Mouse (Mus musculus): ENCODE measurements around the gene Chtf18.

Chtf18 gene

DNA sequence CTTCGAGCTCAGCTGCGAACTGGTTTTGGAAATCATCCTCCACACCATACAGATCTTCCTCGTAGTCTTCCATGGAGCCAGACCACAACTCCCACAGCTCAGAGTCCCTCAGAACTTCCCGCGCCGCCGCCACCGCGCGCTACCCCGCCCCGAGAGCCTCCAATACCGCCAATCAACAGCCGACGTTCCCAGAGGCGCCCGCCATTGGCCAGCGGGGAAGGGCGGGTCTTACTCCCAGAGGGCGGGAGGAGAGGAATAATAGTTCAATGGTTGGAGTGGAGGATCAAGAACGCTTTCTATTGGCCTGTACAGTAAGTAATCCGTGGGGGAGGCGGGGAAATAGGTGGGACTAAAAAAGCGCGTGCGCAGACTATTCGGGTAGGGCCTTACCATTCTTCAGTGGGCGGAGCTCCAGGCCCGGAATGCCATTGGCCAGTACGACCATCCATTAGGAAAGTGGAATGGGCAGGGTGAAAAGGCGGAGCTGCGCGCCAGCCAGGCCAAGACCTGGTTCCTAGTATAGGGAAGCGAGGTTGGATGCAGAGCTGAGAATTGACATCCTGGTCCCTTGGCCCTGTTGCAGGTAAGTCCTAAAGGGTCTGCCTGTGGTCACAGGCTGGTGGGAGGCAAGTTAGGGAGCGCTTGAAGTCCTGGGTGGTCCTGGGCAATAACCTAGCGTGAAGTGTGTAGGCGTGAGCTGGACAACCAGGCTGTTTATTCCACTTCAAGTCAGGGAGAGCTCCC, at the start of gene Chtf18, which contains the start of gene Rpusd1:
Gene Chtf18 (minus strand): TSS at position 155 of the 744 bp plus-strand sequence.
Gene Rpusd1 (plus strand): TSS at position 406 of the 744 bp plus-strand sequence.
- CTCF ChIA-PET = interaction anchor here (0.6 kb wide), 1 partner anchor 48 kb away, joined by 5 read pairs; no protein-coding TSS in a partner anchor

DNA sequence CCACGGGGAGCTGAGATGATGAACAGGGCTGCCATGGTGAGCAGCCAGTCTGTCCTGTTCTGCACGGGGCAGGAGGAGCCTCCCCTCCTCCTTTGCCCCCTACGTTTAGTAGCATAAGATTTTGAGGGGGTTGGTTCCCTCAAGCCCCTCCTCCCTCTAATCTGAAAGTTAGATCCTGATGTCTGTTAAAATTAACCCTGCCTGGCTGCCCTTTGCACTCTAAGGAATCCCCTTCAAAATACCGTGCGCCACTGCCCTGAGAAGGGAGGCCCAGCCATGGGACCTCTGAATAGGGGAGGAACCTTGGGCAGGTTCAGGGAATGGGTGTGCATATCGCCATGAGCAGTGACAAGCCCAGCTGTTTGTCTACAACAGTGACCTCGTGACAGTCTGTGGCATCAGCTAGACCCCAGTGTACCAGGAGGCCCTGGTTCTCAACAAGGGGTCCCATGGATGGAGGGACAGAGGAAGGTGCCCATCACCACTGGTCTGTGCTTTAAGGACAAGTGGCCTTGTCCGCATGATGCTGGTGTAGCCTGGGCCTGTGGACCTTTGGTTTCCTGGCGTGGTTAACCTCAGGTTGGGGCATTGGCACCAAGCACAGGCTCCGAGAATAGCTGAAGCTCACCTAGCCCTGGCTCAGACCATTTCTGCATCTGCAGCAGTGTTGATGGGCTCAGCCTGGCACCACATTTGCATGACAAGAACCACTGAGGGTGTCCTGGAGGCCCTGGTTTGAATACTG, 48.3 kb upstream of the Chtf18 start:
- CTCF ChIA-PET = interaction anchor here (0.5 to 0.8 kb wide), 2 partner anchors 34 to 58 kb away, joined by 4 to 9 read pairs; partner anchors contain the start of gene Stub1

DNA sequence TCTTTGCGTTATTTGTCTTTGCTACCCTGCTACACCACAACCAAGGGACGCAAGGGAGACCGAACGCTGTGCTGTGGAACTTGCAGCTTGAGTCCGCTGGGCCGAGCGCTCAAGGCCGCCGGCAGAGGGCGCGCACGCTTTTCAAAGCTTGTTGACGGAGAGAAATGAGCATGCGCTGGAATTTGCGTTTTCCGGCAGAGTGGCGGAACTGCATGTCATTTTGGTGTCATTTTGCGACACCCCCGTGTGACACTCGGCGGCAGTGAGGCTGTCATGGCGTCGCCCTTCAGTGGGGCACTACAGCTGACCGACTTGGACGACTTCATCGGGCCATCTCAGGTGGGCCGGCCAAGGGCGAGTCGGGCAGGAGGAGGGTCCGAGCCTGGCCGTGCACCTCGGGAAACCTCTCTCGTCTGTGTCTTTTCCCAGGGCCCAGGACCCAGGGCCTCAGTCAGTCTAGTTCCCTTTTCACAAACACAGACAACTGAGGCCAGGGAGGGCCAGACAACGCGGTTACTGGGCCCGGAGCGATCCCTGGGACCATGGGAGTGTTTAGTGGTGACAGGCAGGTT, 46.4 kb upstream of the Chtf18 start, which contains the start of gene Narfl:
Gene Narfl (plus strand): TSS at position 228 of the 572 bp plus-strand sequence.
- CTCF ChIA-PET = interaction anchor here (0.6 to 1.8 kb wide), 2 partner anchors 19 to 61 kb away, joined by 3 to 15 read pairs; partner anchors contain the start of gene Fam173a

DNA sequence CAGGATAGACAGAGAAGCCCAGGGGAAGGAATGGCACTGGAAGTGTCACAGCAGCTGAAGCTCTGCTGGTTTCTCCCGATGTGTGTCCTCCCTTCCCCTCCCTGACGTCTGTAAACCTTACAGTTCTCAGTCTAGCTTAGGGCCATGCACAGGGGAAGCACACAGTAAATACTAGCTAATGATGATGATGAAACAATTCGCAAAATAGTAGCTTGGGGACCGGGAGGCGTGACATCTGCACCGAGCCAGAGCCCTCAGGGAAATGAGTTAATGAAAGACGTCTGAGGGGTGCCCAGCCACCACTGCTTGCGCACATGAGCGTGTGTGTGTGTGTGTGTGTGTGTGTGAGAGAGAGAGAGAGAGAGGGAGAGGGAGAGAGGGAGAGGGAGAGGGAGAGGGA, 42.1 kb upstream of the Chtf18 start:
- CTCF ChIA-PET = interaction anchor here (0.6 kb wide), 1 partner anchor 10 kb away, joined by 4 read pairs; no protein-coding TSS in a partner anchor

DNA sequence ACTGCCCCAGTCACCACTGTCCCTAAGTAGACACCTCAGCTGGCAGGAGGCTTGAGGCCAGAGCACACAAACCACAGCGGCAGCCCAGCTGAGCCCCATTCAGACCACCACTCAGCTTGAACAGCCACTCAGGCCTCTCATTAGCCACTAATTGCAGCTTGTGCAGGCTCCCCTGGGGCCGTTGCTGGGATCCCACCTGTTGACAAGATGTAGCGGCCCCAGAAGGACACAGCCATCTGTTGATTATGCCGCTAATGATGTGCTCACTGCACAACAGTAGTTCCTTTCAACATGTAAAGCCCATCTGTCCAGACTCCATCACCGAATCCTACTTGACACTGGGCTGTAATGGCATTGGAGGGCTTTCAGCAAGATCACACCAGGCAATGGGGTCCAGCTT, 38.7 kb upstream of the Chtf18 start:
- CTCF ChIA-PET = no interaction called here

DNA sequence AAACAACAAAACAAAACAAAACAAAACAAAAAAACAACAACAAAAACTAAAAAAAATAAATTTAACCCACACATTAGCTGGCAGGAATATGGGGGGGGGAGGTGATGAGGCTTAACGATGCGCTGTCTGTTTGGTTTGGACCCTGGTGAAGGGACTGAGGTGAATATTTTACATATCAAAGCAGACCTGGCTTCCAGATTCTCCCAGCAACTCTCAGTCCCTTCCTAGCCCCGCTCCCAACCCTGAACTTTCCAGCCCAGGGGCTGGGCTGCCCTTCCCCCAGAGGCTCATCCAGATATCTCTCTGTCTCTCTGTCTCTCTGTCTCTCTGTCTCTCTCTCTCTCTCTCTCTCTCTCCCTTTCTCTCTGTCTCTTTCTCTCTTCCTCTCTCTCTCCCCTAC, 35.4 kb upstream of the Chtf18 start:
- CTCF ChIA-PET = no interaction called here

DNA sequence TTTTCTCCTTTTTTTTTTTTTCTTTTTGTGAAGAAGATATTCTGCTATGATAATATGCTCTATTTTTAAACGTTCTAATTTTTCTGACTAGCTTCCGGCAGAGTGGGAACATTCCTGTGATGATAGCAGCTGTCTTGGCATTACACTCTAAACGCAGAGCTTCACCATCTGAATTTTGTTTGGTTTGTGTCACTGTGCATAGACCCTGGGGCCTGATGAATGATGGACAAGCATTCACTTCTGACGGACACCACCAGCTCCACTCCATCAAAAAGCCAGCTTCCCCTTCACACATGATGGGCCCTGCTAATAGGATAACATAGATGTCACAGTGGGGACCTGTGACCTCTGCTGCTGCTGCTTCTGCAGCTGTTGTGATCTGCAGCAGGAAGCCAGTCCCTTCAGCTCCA, 34.3 kb upstream of the Chtf18 start:
- CTCF ChIA-PET = no interaction called here

DNA sequence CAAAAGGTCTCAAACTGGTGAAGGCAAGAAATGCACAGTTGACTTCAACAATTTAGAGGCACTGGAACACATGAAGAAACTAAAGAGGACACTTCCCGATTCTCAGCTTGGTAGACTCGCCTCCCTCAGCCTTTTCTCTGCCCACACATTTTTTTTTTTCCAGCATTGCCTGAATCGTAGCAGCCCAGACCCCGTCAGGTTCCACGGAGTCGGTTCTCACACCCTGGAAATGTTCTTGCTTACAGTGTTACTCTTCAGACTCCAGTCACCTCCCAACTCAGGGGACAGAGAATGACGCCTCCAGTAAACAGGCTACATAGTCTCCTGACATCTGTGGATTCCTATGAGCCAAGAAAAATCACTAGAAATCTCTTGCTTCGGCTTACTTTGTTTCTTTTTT, 32.9 kb upstream of the Chtf18 start:
- CTCF ChIA-PET = no interaction called here

DNA sequence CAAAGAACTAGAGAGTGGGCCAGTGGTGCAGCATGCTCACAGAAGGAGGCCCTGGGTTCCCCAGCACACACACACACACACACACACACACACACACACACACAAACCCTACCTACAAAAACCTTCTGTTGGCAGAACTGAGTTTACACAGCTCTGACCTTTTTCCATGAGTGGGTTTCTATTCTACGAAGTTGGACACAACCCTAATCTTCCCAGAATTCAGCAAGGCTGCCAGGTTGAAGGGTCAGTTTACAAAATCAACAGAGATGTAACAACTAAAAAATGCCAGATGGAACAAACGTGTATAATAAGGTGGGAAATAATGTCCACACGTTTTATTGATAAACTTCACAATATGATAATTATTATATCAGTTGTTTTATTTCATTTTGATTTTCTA, 30.5 kb upstream of the Chtf18 start:
- CTCF ChIA-PET = no interaction called here

DNA sequence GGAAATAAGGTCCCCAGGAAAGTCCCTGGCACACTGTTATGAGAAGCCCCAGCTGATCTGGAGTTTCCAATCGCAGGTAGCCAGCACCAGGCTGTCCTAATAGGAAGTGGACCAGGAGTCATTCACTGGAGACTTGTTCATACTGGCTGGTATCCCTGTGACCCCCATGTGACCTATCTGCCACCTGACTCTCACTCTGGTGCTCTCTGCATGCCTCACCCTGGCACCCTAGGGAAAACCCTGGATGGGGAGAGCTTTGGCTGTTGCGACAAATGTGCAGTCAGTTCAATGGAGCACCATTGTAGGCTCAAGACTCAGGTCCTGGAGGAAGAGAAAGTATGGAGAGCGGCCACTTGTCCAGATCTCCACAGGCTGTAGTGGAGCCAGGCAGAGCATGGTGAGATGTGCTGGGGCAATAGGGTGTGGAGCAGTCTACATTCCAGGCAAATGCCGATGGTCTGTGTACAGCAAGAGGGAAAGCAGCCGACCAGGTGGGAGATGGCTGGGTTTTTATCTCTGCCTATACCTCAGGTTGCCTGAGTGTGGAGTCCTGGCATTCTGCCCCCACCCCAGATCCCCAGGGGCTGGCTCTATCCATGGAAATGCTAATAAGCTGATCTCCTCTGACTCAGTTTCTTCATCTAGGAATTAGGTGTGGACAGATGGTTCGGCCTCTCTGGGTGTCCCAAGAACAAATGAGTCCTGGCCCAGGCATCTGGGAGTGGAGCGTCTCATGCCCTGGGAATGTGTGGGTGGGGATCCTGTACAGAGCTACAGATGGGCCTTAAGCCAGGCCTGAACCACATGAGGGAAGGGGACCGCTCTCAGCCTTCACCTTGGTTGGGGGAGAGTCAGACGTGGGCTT, 29.4 kb upstream of the Chtf18 start:
- CTCF ChIA-PET = no interaction called here

DNA sequence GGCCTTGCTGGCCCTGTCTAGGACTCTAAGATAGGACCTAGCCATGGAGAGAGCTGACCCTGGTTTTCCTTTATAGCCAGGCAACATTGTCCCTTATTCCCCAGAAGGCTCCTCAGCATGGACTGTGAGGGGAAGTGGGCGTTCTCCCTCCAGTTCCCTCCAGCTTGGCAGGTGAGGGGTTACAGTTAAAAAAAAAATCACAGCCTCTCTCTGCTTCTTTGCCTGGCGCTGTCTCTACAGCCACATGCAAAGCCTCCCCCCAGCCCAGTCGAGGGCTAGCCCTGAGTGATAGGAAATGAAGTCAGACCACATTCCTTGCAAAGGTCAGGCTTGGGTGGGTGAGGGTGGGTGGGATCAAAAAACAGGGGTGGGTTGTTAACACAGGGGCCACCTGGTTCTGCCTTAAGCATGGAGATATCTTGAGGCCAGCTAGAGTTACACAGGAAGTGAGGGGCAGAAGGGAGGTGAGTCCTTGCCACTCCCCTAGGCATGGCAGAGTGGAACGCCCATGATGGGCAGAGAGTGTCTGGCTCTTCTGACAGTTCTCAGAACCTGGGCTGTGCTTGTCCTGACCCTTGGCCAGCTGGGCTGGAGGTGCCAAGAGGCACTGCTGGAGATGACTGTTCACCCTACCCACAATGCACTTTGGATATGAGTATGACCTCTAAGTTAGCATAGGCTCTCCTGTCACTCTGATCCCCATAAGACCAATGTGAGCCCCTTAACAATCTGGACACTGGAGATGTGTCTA, 28.6 kb upstream of the Chtf18 start:
- CTCF ChIA-PET = no interaction called here

DNA sequence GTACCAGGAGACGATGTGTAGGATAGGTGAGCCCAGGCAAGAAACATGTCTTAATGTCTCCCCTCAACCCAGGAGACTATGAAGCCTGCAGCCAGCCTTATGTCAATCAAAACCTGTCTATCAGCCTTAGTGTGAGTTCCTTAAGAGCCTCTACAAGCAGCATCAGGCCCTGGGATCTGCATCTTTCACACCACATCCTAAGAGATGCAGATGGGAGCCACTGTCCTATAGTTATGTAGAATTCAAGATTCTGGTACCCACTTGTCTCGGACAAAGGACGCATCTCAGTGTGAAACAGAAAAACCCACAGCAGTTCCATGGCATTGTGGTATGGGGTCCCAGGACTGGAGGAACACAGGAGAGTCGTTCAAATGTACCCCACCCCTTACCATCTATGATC, 27.9 kb upstream of the Chtf18 start:
- CTCF ChIA-PET = no interaction called here

DNA sequence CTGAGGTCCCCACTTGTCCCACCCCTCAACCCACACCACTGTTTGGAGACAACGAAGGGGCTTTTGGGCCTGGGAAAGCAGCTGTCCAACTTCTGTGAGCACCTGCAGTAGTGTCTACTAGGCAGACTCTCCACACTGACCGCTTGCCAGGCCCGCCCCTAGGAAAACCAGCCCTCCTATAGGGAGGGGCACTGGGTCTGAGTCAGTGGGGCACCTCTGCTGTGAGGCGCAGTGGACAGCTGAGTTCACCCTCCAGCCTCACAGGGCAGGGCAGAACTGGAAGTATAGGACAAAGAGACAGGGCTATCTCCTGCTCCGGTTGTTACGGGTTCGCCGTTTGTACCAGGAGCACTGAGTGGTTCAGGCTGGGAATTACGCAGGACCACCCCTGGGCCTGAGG, 27.0 kb upstream of the Chtf18 start, which contains the start of gene Msln:
Gene Msln (minus strand): TSS at position 138 of the 400 bp plus-strand sequence.
- CTCF ChIA-PET = no interaction called here

DNA sequence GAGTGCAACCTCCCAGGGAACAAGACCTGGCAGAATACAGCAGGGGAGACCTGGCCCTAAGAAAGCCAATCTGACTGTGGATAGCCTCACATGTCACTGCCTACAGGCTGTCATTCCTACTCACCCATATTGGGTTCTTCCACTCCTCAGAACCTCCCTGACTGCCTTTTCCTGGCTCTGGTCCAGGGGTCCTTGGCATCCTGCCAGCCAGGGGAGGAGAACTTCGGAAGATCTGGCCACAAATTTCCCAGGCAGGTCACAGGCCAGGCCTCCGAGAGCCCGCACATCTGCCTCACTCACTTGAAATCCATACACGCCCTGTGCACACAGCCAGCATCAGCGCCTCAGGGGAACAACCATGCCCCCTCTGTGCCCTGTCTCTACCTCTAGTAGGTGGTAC, 24.2 kb upstream of the Chtf18 start:
- CTCF ChIA-PET = no interaction called here

DNA sequence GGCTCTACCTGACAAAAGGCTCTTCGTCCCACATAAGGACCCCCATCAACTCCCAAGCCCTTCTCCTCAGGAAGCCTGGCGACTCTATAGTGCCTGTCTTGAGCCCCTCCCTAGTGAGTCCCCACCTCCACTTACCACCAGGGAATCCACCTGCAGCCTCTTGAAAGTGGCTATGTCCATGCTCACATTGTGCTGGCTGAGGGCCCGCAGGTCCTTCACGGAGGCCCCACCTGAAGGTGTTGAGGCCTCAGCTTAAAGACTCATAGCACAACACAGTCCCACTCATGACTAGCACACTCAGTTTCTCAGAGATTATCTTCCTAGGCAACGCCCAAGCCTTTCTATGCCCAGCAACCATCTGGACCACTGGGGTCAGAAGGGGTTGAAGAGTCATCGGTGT, 22.1 kb upstream of the Chtf18 start:
- CTCF ChIA-PET = no interaction called here

DNA sequence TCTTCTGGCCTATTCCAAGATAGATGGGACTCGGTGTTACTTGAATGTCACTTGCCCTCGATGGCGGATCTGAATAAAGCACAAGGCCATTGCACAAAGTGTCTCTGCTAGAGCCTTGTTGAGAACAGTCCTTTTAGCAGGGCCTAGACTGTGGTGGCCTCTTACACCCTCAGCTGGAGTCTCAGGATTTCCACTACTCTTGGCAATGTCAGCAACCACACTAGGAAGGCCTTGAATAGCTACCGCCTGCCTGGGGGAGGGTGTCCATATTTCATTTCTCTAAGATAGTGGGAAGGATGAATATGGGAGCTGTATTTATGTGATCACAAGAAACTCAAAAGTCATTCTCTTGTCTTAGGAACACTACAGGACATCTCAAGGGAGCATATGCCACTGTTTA, 21.0 kb upstream of the Chtf18 start:
- CTCF ChIA-PET = no interaction called here

DNA sequence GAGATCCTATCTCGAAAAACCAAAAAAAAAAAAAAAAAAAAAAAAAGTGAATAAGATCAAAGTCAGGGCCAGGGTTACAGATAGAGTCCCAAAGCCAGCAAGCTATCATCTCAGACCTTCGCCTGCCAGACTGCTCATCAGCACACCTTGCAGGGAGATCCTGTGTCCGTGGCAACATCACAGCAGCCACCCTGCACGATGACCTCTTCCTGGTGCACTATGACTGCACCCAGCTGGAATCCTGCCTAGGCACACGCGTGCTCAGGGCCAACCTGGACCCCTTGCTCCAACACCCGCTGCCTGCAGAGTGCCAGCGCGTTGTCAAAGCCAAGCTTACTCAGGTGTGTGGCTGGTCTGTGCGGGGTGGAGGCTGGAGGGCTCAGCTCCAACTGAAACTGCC, 17.1 kb upstream of the Chtf18 start:
- CTCF ChIA-PET = no interaction called here

DNA sequence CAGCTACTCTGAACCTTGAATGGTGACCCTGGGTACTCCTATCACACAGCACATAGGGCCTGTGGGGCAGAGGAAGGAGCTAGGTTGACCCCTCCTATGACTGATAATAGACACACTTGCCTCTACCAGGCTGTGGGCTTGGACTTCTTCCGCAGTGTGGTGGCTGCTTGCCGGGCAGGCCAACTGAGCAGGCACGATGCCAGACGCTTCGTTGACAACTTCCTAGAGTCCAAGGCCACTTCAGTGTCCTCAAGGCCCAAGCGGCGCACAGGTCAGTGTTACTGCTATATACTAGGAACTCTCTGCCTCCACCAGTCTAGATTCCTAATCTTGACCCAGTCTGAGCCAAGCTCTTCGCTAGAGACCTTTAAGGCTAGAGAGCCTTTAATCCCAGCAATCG, 16.6 kb upstream of the Chtf18 start:
- CTCF ChIA-PET = no interaction called here

DNA sequence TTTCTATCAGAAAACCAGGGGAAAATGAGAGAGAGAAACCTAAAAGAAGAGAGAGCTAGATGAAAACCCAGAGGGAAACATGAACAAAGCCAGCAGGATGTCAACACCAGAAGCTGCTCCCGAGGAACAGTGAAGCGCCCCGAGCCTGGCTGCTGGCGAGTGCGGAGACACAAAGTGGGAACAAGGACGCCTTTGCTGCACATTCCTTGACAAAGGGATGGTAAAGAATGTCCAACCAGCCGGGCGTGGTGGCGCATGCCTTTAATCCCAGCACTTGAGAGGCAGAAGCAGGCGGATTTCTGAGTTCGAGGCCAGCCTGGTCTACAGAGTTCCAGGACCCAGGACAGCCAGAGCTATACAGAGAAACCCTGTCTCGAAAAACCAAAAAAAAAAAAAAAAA, 14.3 kb upstream of the Chtf18 start:
- CTCF ChIA-PET = interaction anchor here (0.7 kb wide), 1 partner anchor 34 kb away, joined by 9 read pairs; no protein-coding TSS in a partner anchor

DNA sequence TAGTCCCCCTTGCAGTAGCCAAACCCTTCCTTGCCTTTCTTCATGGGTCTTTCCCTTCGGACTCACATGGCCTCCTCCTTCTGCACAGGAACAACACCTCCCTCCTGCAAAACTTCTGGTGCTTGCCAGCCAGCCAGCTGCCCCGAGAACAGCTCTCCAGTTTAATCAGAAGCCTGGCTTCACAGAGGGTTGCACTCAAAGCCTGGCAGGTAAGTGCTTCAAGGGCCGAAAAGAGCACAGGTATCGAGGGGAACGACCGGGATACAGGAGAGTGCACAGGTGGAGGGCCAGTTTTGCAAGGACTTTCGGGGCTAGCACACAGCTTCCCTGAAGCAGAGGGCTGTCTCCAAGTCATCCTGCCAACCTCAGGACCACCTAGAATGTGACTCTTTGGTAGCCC, 11.6 kb upstream of the Chtf18 start:
- CTCF ChIA-PET = no interaction called here

DNA sequence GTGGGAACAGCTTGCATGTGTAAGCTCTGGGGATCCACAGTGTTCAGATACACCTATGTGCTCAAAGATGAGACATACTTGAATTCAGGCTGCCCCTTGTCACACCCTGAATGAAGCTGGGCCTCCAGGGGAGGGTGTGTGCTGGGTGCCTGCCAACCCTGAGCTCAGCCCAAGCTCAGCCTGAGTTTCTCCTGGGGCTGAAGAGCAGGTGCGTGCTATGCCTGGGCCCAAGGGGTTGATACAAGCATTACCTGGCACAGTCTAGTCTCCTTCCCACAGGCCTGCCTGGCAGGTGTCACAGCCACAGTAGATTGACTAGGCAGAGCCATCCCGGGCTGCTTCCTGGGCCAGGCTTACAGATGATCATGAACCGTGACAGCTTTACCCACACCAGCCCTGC, 8.5 kb upstream of the Chtf18 start, which contains the start of gene Mslnl:
Gene Mslnl (plus strand): TSS at position 298 of the 400 bp plus-strand sequence.
- CTCF ChIA-PET = no interaction called here

Measured in spleen, embryonic (tissue).